Mouse (Mus musculus): ENCODE results near the gene Ift80. TPM values are rescaled to one million over a fixed set of nuclear protein-coding genes. Genes with fewer than 3 reads are reported as not detected.

Ift80 gene
- 10.0 and 11.4 TPM in 2 replicates for polyA plus RNA-seq (2015; fragmentation: Nextera tagmentation; extraction: Ambion mirVana)

DNA sequence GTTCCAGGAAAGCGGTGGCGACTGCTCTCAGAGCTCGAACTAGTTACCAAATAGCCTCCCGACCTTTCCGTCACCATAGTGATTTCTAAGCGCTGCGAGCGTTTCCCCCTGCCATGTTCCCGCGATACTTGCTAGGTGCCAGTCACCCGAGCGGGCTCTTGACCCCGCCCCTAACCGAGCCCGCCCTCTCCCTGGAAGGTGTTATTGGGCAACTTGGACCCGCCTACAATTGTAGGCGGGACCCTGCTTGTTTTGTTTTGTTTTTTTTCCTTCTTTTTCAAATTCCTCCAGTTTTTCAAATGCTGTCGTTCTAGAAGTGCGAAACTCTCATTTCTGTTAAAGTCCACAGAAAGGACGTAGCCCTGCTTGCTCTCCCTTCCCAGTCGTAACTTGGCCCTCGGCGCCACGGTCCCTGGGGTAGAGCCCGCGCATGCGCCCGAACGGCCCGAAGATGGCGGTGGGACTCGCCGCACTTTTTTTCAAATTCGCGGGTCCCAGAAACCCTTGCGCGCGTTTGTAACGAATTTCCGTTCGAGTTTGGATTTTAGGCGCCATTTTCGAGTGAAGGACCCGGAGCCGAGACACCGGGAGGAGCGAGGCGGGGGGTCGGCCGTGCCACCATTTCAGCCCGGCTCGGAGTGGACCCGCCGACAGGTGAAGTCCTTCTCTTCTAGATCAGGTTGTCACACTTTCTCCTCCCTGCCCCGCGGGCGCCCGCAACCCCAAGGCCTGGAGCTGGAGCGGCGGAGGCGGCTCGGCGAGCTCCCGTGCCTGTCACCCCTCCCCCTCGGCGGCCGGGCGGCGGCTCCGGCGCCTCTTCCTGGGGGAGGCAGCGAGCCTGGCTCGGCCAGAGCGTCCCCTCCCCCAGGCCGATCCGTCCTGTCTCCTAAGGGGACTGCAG is at the start of gene Ift80, which contains the start of gene Smc4:
Gene Ift80, minus strand, starts transcription at position 134 of the 901 bp plus-strand sequence.
Gene Smc4, plus strand, starts transcription at position 302 of the 901 bp plus-strand sequence.
- WGBS = under 1% methylated on average over 76 of the region's 76 CpGs
- ATAC-seq = peak; percentile 95
- no peaks in the 10 kb centered on the region for H3K9me3 ChIP-seq
- no peaks in the 10 kb centered on the region for H3K36me3 ChIP-seq
- H3K27ac ChIP-seq = peak within 1 kb of the TSS; percentile 78
- no peaks in the 10 kb centered on the region for H3K27me3 ChIP-seq
- peaks cover 18% of the 10 kb centered on the region for H3K4me1 ChIP-seq (replicated peaks)
- H3K4me2 ChIP-seq (replicated peaks) = peak within 1 kb of the TSS; percentile 95
- H3K9ac ChIP-seq (replicated peaks) = peak within 1 kb of the TSS; percentile 88
- H3K4me3 ChIP-seq (replicated peaks) = peak within 1 kb of the TSS; percentile 98

- 94% methylated on average over 11 of the region's 11 CpGs for WGBS
- Histone ChIP-seq H3K27me3 (peaks cover under 1% of the 10 kb centered on the region), H3K4me1 (replicated peaks) (no peaks in the 10 kb centered on the region), H3K4me3 (replicated peaks) (no peak overlapping the region), H3K9ac (replicated peaks) (no peak overlapping the region), H3K9me3 (no peaks in the 10 kb centered on the region), H3K27ac (no peak overlapping the region), H3K36me3 (no peaks in the 10 kb centered on the region), H3K4me2 (replicated peaks) (no peak overlapping the region)
- ATAC-seq = no peak
Observed at GRCm38 (mm10) chr3:69051894-69052293, 47.5 kb upstream of the Ift80 start.

DNA sequence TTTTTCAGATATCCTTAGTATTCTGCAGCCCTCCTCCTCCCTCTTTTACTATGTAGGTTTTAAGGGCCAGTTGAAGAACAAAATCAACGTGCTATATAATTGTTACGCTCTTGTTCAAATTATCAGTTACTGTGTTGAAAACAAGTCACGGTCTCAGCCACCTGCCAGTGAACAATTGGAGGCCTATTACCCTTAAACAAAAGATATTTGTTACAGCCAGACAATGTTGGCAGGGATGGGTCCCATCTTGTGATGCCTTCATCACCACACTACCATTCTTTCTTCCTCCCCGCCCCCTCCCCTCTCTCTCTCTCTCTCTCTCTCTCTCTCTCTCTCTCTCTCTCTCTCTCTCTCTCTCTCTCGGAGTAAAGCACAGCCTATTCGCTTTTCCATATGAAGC is 44.6 kb upstream of the Ift80 start:
- no peak overlapping the region for H3K4me3 ChIP-seq (replicated peaks)
- no peak overlapping the region for H3K27ac ChIP-seq
- H3K9me3 ChIP-seq = no peaks in the 10 kb centered on the region
- H3K4me1 ChIP-seq (replicated peaks) = peaks cover 8% of the 10 kb centered on the region
- H3K9ac ChIP-seq (replicated peaks) = no peak overlapping the region
- 77% methylated on average over 6 of the region's 6 CpGs for WGBS
- no peak overlapping the region for H3K4me2 ChIP-seq (replicated peaks)
- no peaks in the 10 kb centered on the region for H3K36me3 ChIP-seq
- no peak for ATAC-seq
- peaks cover 6% of the 10 kb centered on the region for H3K27me3 ChIP-seq

- Histone ChIP-seq H3K36me3 (no peaks in the 10 kb centered on the region), H3K9ac (replicated peaks) (no peak overlapping the region), H3K27me3 (peaks cover 6% of the 10 kb centered on the region), H3K4me3 (replicated peaks) (no peak overlapping the region), H3K4me1 (replicated peaks) (peaks cover 17% of the 10 kb centered on the region), H3K27ac (no peak overlapping the region), H3K4me2 (replicated peaks) (no peak overlapping the region), H3K9me3 (no peaks in the 10 kb centered on the region)
- 81% methylated on average over 4 of the region's 4 CpGs for WGBS
- no peak for ATAC-seq
Observed at GRCm38 (mm10) chr3:69047684-69048083, 43.3 kb upstream of the Ift80 start.

DNA sequence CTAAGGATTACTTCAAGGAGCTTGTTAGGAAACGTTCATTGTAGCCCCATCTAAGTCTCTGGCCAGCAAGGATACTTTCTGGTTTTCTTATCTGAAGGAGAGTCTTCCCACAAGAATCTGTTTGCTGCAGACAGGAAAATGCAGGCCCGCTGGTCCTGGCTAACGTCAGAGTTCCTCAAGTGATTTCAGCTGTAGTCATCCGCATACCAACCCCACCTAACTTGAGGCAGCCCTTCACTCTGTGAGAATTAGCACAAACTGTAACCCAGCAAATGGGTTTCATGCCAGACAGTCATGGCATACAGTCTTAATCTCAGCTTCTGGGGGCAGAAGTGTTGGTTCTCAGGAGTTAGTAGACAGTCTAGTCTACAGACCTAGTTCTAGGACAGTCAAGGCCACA is 42.1 kb upstream of the Ift80 start:
- peaks cover 6% of the 10 kb centered on the region for H3K27me3 ChIP-seq
- no peaks in the 10 kb centered on the region for H3K9me3 ChIP-seq
- peaks cover 22% of the 10 kb centered on the region for H3K4me1 ChIP-seq (replicated peaks)
- H3K9ac ChIP-seq (replicated peaks) = no peak overlapping the region
- no peak for ATAC-seq
- H3K4me2 ChIP-seq (replicated peaks) = no peak overlapping the region
- no peak overlapping the region for H3K27ac ChIP-seq
- H3K4me3 ChIP-seq (replicated peaks) = no peak overlapping the region
- H3K36me3 ChIP-seq = no peaks in the 10 kb centered on the region
- 78% methylated on average over 4 of the region's 4 CpGs for WGBS

DNA sequence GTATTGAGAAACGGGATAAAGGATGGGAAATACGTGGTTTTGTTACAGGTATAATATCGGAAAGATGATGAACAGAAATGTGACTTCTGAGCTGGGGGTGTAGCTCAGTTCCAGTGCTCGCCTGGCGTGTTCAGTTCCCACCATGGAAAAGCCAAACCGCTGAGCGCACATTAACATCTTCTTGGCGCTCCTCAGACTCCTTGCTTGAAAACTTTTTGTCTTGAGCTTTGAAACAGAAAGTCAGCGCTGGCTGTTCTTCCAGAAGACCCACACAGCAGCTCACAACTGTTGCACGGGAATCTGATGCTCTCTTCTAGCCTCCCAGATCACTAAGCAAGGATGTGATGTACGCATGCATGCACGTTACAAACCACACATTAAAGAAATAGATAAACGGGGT is 41.4 kb upstream of the Ift80 start:
- Histone ChIP-seq H3K4me1 (replicated peaks) (peaks cover 29% of the 10 kb centered on the region), H3K9ac (replicated peaks) (peak overlapping the region; percentile 88; the same call in 1 of the 2 replicates), H3K27me3 (peaks cover 6% of the 10 kb centered on the region), H3K4me2 (replicated peaks) (peak overlapping the region; percentile 76), H3K9me3 (no peaks in the 10 kb centered on the region), H3K36me3 (0 out of 2 replicates have a peak, but pooled peaks cover 3% of the 10 kb centered on the region), H3K4me3 (replicated peaks) (peak overlapping the region; percentile 93), H3K27ac (peak overlapping the region; percentile 96; the same call in 1 of the 2 replicates)
- 21% methylated on average over 13 of the region's 13 CpGs for WGBS
- no peak for ATAC-seq

DNA sequence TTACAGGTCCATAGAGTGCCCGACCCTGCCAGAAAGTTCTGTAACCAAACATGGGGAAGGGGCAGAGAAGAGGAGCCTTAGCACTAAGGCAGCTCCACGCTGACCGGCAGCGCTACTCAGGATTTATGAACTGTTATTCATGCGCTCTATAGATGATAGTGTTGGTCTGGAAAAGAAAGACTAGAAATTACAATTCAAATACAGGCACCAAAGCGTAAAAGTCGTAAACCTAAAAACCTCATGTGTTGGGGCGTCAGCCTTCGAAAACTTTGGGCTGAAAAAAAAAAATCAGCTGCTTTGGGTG is 41.0 kb upstream of the Ift80 start:
- WGBS = 7% methylated on average over 9 of the region's 9 CpGs
- H3K27me3 ChIP-seq = peaks cover 6% of the 10 kb centered on the region
- peak; percentile 43 for ATAC-seq
- peak overlapping the region; percentile 96 for H3K27ac ChIP-seq
- no peaks in the 10 kb centered on the region for H3K9me3 ChIP-seq
- H3K4me1 ChIP-seq (replicated peaks) = peaks cover 31% of the 10 kb centered on the region
- peaks cover 6% of the 10 kb centered on the region for H3K36me3 ChIP-seq
- peak overlapping the region; percentile 76 for H3K4me2 ChIP-seq (replicated peaks)
- H3K9ac ChIP-seq (replicated peaks) = peak overlapping the region; percentile 88
- H3K4me3 ChIP-seq (replicated peaks) = peak overlapping the region; percentile 93

GRCm38 (mm10) chr3:69044645-69045399 is 40.5 kb upstream of the Ift80 start, which contains the start of gene Trim59:
TSS of gene Trim59 (minus strand) at chr3:69044755.
- peak within 1 kb of the TSS; percentile 88 for H3K9ac ChIP-seq (replicated peaks)
- peak within 1 kb of the TSS; percentile 93 for H3K4me3 ChIP-seq (replicated peaks)
- H3K27ac ChIP-seq = peak within 1 kb of the TSS; percentile 96
- H3K27me3 ChIP-seq = peaks cover 6% of the 10 kb centered on the region
- WGBS = under 1% methylated on average over 43 of the region's 80 CpGs
- peaks cover 10% of the 10 kb centered on the region for H3K36me3 ChIP-seq
- ATAC-seq = peak; percentile 98
- H3K4me1 ChIP-seq (replicated peaks) = peaks cover 31% of the 10 kb centered on the region
- peak within 1 kb of the TSS; percentile 76 for H3K4me2 ChIP-seq (replicated peaks)
- H3K9me3 ChIP-seq = no peaks in the 10 kb centered on the region

GRCm38 (mm10) chr3:69044167-69044591 is 39.8 kb upstream of the Ift80 start:
- Histone ChIP-seq H3K9ac (replicated peaks) (peak overlapping the region; percentile 88), H3K27ac (peak overlapping the region; percentile 96), H3K27me3 (peaks cover 6% of the 10 kb centered on the region), H3K4me1 (replicated peaks) (peaks cover 32% of the 10 kb centered on the region), H3K4me3 (replicated peaks) (peak overlapping the region; percentile 93), H3K36me3 (peaks cover 10% of the 10 kb centered on the region), H3K4me2 (replicated peaks) (peak overlapping the region; percentile 59), H3K9me3 (no peaks in the 10 kb centered on the region)
- under 1% methylated on average over 30 of the region's 42 CpGs for WGBS
- peak; percentile 79 for ATAC-seq

- no peak overlapping the region for H3K27ac ChIP-seq
- 66% methylated on average over 5 of the region's 5 CpGs for WGBS
- peak overlapping the region; percentile 3; the same call in 1 of the 2 replicates for H3K4me3 ChIP-seq (replicated peaks)
- peak overlapping the region; percentile 25 for H3K4me2 ChIP-seq (replicated peaks)
- peaks cover 33% of the 10 kb centered on the region for H3K4me1 ChIP-seq (replicated peaks)
- H3K36me3 ChIP-seq = peaks cover 19% of the 10 kb centered on the region
- H3K9ac ChIP-seq (replicated peaks) = no peak overlapping the region
- no peaks in the 10 kb centered on the region; the same call in 1 of the 2 replicates for H3K27me3 ChIP-seq
- H3K9me3 ChIP-seq = no peaks in the 10 kb centered on the region
- ATAC-seq = no peak
Observed at GRCm38 (mm10) chr3:69041298-69041697, 36.9 kb upstream of the Ift80 start.

DNA sequence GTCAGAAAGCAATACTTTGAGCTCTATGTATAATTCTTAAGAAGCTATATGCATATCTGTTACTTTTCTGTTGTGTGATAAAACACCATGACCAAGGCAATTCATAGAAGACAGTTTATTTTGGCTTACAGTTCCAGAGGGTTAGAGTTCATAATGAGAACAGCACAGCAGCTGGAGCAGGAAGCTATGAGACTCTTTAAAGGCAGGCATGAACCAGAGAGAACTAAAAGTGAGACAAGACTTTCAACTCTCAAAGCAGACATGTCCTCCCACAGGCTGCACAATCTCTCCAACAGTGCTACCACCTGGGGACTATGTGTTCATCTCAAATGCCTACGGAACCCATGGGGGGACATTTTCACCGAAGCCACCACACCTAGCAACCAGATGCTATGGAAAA is 35.7 kb upstream of the Ift80 start:
- Histone ChIP-seq H3K4me2 (replicated peaks) (no peak overlapping the region), H3K9ac (replicated peaks) (no peak overlapping the region), H3K36me3 (peaks cover 26% of the 10 kb centered on the region), H3K4me3 (replicated peaks) (no peak overlapping the region), H3K4me1 (replicated peaks) (peaks cover 26% of the 10 kb centered on the region), H3K9me3 (no peaks in the 10 kb centered on the region), H3K27ac (no peak overlapping the region), H3K27me3 (no peaks in the 10 kb centered on the region)
- ATAC-seq = no peak
- 90% methylated on average over 2 of the region's 2 CpGs for WGBS

All from midbrain, embryonic 13.5 days (tissue).